Comparison of ENCODE assay signal across 23 mouse cellular contexts in genomic region chr9:51960331-51960730, GRCm38 (mm10). TPM values are rescaled to one million over a fixed set of nuclear protein-coding genes. Genes with fewer than 3 reads are reported as not detected.
DNase-seq lines count a peak whose midpoint lies in the region; ATAC-seq and TF ChIP-seq lines count a peak whose summit lies in the region.
"Had no signal": no experiment of that assay in that cellular context is flagged by ENCODE, and none has a peak within 500 bp of the region (broad histone marks: within the 10 kb centered on the region; RNA-seq: fewer than 3 reads in every experiment).

No protein-coding gene starts in this region.

- H3K27me3 ChIP-seq in liver, adult 2 months (ENCODE audit: control insufficient read depth, insufficient read depth, low read length): no peaks in the 10 kb centered on the region
- no peaks in the 10 kb centered on the region; the same call in 1 of the 2 replicates for H3K27me3 ChIP-seq in liver, embryonic 12.5 days (replicated peaks)
- no peaks in the 10 kb centered on the region for H3K27me3 ChIP-seq in lung, embryonic 16.5 days (ENCODE audit: control insufficient read depth, insufficient read depth, low read depth, low read length)
- H3K27me3 ChIP-seq: embryonic facial prominence, embryonic 12.5 days; forebrain, embryonic 13.5 days; forebrain, embryonic 15.5 days; Patski had no signal

- H3K9me3 ChIP-seq in liver, embryonic 12.5 days (replicated peaks): no peaks in the 10 kb centered on the region
- H3K9me3 ChIP-seq in lung, embryonic 16.5 days (ENCODE audit: control insufficient read depth, low read length): no peaks in the 10 kb centered on the region
- H3K9me3 ChIP-seq: embryonic facial prominence, embryonic 10.5 days; embryonic facial prominence, embryonic 12.5 days; forebrain, embryonic 13.5 days; forebrain, embryonic 15.5 days; G1E had no signal

- H3K9ac ChIP-seq in liver, adult 2 months (ENCODE audit: low read depth, low read length): peak overlapping the region; percentile 36; the same call in 1 of the 2 replicates
- H3K9ac ChIP-seq in liver, embryonic 12.5 days: no peak overlapping the region
- H3K9ac ChIP-seq in lung, embryonic 16.5 days (ENCODE audit: low read length): no peak overlapping the region
- H3K9ac ChIP-seq: embryonic facial prominence, embryonic 12.5 days; forebrain, embryonic 13.5 days; forebrain, embryonic 15.5 days had no signal

- H3K79me2 ChIP-seq in liver, adult 2 months (ENCODE audit: control insufficient read depth, insufficient read depth, low read length): peaks cover 32% of the 10 kb centered on the region

- DNase-seq in liver, adult 2 months (ENCODE audit: extremely low read depth, low read depth, low spot score): peak; percentile 68
- no peak for DNase-seq in lung, postnatal 10 days
- DNase-seq in lung, postnatal 36 days: peak; percentile 26
- no peak for DNase-seq in lung, adult 2 months
- DNase-seq: adrenal gland, adult 8-10 months; adrenal gland, postnatal 14 days; adrenal gland, postnatal 36 days; B cell, adult 2 months; cerebellum, adult 11-12 months; cerebellum, adult 2 months; cerebellum, adult 9-10 months; cerebellum, postnatal 10 days; cerebellum, postnatal 25 days had no signal

- H3K4me2 ChIP-seq in liver, embryonic 12.5 days: no peak overlapping the region
- H3K4me2 ChIP-seq in lung, embryonic 16.5 days (ENCODE audit: low read depth, low read length): peak overlapping the region; percentile 41
- H3K4me2 ChIP-seq: embryonic facial prominence, embryonic 12.5 days had no signal

- peak overlapping the region; percentile 88; the same call in 1 of the 2 replicates for H3K4me3 ChIP-seq in liver, adult 2 months (ENCODE audit: insufficient read depth, low read depth, low read length)
- no peak overlapping the region for H3K4me3 ChIP-seq in liver, embryonic 12.5 days
- H3K4me3 ChIP-seq in lung, embryonic 16.5 days (ENCODE audit: low read length): no peak overlapping the region
- H3K4me3 ChIP-seq in lung, adult 2 months (replicated peaks; ENCODE audit: extremely low read depth, low read depth, low read length): no peak overlapping the region
- H3K4me3 ChIP-seq: embryonic facial prominence, embryonic 10.5 days; embryonic facial prominence, embryonic 12.5 days; forebrain, embryonic 13.5 days; forebrain, embryonic 15.5 days had no signal

- ATAC-seq in liver, embryonic 12.5 days: no peak
- ATAC-seq in lung, embryonic 16.5 days (ENCODE audit: low read depth): no peak
- ATAC-seq: activated CD4-positive, CD25-positive, alpha-beta regulatory T cell, adult 4 months; CD4-positive, CD25-positive, alpha-beta regulatory T cell, adult 4 months; forebrain, embryonic 13.5 days; forebrain, embryonic 15.5 days; Patski had no signal

- TF ChIP-seq POLR2A in liver, adult 2 months (IDR thresholded peaks at IDR 0.05; ENCODE audit: extremely low read depth, insufficient read depth, low read length): no peak
- no peak for TF ChIP-seq POLR2A in lung, adult 2 months (IDR thresholded peaks at IDR 0.05; ENCODE audit: borderline replicate concordance, extremely low read depth, low read depth, low read length)

- 29% methylated on average over 2 of the region's 2 CpGs for WGBS in liver, adult 2 months
- WGBS in liver, embryonic 12.5 days (ENCODE audit: insufficient replicate concordance): 72% methylated on average over 2 of the region's 2 CpGs
- WGBS in lung, embryonic 16.5 days: 36% methylated on average over 2 of the region's 2 CpGs
- WGBS in lung, adult 2 months: 40% methylated on average over 2 of the region's 2 CpGs

- no peak for TF ChIP-seq CTCF in liver, adult 2 months (IDR thresholded peaks at IDR 0.05; ENCODE audit: low read depth, low read length)
- no peak for TF ChIP-seq CTCF in lung, adult 2 months (IDR thresholded peaks at IDR 0.05; ENCODE audit: insufficient read depth, low read length)

- peaks cover 26% of the 10 kb centered on the region for H3K36me3 ChIP-seq in liver, adult 2 months (ENCODE audit: control insufficient read depth, insufficient read depth, low read length)
- no peaks in the 10 kb centered on the region for H3K36me3 ChIP-seq in liver, embryonic 12.5 days
- H3K36me3 ChIP-seq in lung, embryonic 16.5 days (ENCODE audit: control insufficient read depth, insufficient read depth, low read length): peaks cover 2% of the 10 kb centered on the region; the same call in 1 of the 2 replicates
- H3K36me3 ChIP-seq: forebrain, embryonic 15.5 days had no signal

- H3K27ac ChIP-seq in liver, adult 2 months (replicated peaks; ENCODE audit: insufficient read depth, low read depth, low read length): no peak overlapping the region
- H3K27ac ChIP-seq in liver, embryonic 12.5 days: no peak overlapping the region
- H3K27ac ChIP-seq in lung, embryonic 16.5 days (ENCODE audit: low read length): peak overlapping the region; percentile 79; the same call in 1 of the 2 replicates
- H3K27ac ChIP-seq: embryonic facial prominence, embryonic 10.5 days; embryonic facial prominence, embryonic 12.5 days; forebrain, embryonic 13.5 days; forebrain, embryonic 15.5 days had no signal

- peaks cover 16% of the 10 kb centered on the region for H3K4me1 ChIP-seq in liver, adult 2 months (ENCODE audit: control insufficient read depth, insufficient read depth, low read length)
- peaks cover 15% of the 10 kb centered on the region for H3K4me1 ChIP-seq in liver, embryonic 12.5 days
- H3K4me1 ChIP-seq in lung, embryonic 16.5 days (replicated peaks; ENCODE audit: control insufficient read depth, insufficient read depth, low read length): peaks cover 32% of the 10 kb centered on the region
- peaks cover 2% of the 10 kb centered on the region for H3K4me1 ChIP-seq in lung, adult 2 months (ENCODE audit: control insufficient read depth, insufficient read depth, low read length)

RNA-seq across cellular contexts. Expression of gene Fdx1, which starts 3.0 kb away (rescaled TPM):
- 144 and 160 TPM in 2 replicates for total RNA-seq in liver, adult 2 months (2014; rRNA removed)
- polyA plus RNA-seq in liver, adult 2 months (2012; rRNA removed): 290 and 313 TPM in 2 replicates
- polyA plus RNA-seq in liver, embryonic 12.5 days (2016; fragmentation: Nextera tagmentation; extraction: Ambion mirVana): 34.4 and 34.9 TPM in 2 replicates
- 115 and 117 TPM in 2 replicates for polyA plus RNA-seq in lung, embryonic 16.5 days (2015; fragmentation: Nextera tagmentation; extraction: Ambion mirVana)
- polyA plus RNA-seq in lung, adult 2 months (2012; rRNA removed): 106 and 178 TPM in 2 replicates

Comparison
In these comparisons a context has a peak if more than half of its experiments do, and no peak if none do; other contexts are left out.
1. DNase-seq: peak in liver, adult 2 months (single experiment) and lung, postnatal 36 days (single experiment); none in lung, postnatal 10 days (single experiment) and lung, adult 2 months (single experiment).